Mouse (Mus musculus): Measurements from ENCODE around the gene Cttnbp2. TPM values are rescaled to one million over a fixed set of nuclear protein-coding genes. Genes with fewer than 3 reads are reported as not detected.

Gene Cttnbp2
- polyA plus RNA-seq (2014; fragmentation: Nextera tagmentation; extraction: Ambion mirVana) = 62.2 and 75.4 TPM in 2 replicates

- peak within 1 kb of the TSS; percentile 58 for H3K4me2 ChIP-seq (ENCODE audit: low read depth, low read length)
- H3K36me3 ChIP-seq (ENCODE audit: control insufficient read depth, insufficient read depth, low read length) = no peaks in the 10 kb centered on the region
- H3K9me3 ChIP-seq (ENCODE audit: control insufficient read depth, low read length) = no peaks in the 10 kb centered on the region
- H3K4me3 ChIP-seq (ENCODE audit: low read depth, low read length) = peak within 1 kb of the TSS; percentile 82
- under 1% methylated on average over 66 of the region's 70 CpGs for WGBS
- H3K27ac ChIP-seq (ENCODE audit: low read depth, low read length) = peak within 1 kb of the TSS; percentile 83
- ATAC-seq (ENCODE audit: low read depth) = peak; percentile 97
- peak within 1 kb of the TSS; percentile 94 for H3K9ac ChIP-seq (replicated peaks; ENCODE audit: low read depth, low read length)
- H3K4me1 ChIP-seq (ENCODE audit: control insufficient read depth, insufficient read depth, low read length) = 0 out of 2 replicates have a peak, but pooled peaks cover 3% of the 10 kb centered on the region
- H3K27me3 ChIP-seq (ENCODE audit: control insufficient read depth, insufficient read depth, low read length) = no peaks in the 10 kb centered on the region
These were observed at the start of gene Cttnbp2 for GRCm38 (mm10) chr6:18514480-18515352. Gene Cttnbp2, minus strand, starts transcription at chr6:18514843.

- Histone ChIP-seq H3K4me3 (ENCODE audit: low read depth, low read length) (no peak overlapping the region), H3K27me3 (ENCODE audit: control insufficient read depth, insufficient read depth, low read length) (no peaks in the 10 kb centered on the region), H3K4me2 (ENCODE audit: low read depth, low read length) (no peak overlapping the region), H3K4me1 (ENCODE audit: control insufficient read depth, insufficient read depth, low read length) (no peaks in the 10 kb centered on the region), H3K9ac (replicated peaks; ENCODE audit: low read depth, low read length) (no peak overlapping the region), H3K27ac (ENCODE audit: low read depth, low read length) (no peak overlapping the region), H3K36me3 (ENCODE audit: control insufficient read depth, insufficient read depth, low read length) (no peaks in the 10 kb centered on the region), H3K9me3 (ENCODE audit: control insufficient read depth, low read length) (no peaks in the 10 kb centered on the region)
- ATAC-seq (ENCODE audit: low read depth) = no peak
- 91% methylated on average over 1 of the region's 1 CpGs for WGBS
These were observed 44.4 kb upstream of the Cttnbp2 start for GRCm38 (mm10) chr6:18559019-18559418.

DNA sequence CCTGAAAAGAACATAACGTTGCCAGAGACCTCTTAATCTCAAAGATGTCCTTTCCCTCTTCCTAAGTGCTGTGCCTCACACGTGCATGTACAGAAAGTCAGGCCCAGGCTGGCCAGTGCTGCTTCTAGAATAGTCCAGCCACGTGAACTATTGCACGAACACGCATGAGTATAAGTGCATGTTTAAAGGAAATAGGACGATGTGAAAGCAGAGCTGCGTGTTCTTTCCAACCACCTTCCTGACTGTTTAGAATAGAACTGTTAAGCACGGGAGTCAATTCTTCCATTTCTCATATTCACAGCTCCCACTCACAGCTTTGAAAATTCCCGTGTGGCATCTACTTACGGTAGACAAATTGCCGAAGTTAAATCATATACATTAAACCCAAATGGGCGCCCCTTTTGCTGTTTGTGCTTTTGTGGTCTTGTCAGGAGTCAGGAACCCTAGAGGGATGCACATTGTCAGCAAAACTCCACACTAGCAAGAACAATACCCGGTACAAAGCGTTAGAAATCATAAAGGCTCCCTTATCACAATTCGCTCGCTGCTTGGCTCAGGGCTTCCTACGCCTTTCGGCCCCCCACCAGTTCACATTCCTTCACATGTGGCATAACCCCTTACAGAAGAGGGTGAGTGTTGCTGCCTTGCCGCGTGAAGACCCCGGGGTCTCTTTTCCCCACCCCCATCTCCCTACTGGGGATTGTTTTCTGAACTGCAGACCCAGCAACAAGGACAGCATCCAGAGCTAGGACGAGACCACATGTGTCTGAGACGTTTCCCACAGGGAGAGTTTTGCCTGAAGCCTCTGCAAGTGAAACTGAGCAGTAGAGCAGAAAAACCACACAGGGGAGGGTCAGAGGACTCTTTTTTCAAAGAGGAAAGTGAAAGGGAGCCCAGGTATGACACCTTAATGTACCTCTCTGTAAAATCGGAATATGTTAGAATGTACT is 33.1 kb upstream of the Cttnbp2 start:
- no peak overlapping the region for H3K27ac ChIP-seq (ENCODE audit: low read depth, low read length)

DNA sequence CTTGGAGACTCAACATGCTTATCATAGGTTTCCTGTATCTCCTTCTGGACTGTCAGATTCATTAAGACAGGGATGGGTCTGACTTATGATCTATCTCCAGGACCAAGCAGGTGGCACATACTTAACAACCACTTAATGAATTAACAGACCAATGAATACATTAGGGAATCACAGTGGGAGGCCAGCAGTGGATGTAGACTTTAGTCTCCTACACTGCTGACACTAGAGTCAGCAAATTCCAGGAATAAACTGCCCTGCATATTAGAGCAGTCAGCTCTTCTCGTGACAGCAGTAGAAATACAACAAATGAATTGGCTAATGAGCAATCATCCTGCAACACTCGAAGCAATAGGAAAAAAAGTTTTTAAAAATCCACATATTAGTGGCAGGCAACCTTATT is 29.2 kb upstream of the Cttnbp2 start:
- Histone ChIP-seq H3K27ac (ENCODE audit: low read depth, low read length) (no peak overlapping the region), H3K4me3 (ENCODE audit: low read depth, low read length) (no peak overlapping the region), H3K9me3 (ENCODE audit: control insufficient read depth, low read length) (no peaks in the 10 kb centered on the region), H3K27me3 (ENCODE audit: control insufficient read depth, insufficient read depth, low read length) (no peaks in the 10 kb centered on the region), H3K9ac (replicated peaks; ENCODE audit: low read depth, low read length) (no peak overlapping the region), H3K36me3 (ENCODE audit: control insufficient read depth, insufficient read depth, low read length) (no peaks in the 10 kb centered on the region), H3K4me2 (ENCODE audit: low read depth, low read length) (no peak overlapping the region), H3K4me1 (ENCODE audit: control insufficient read depth, insufficient read depth, low read length) (0 out of 2 replicates have a peak, but pooled peaks cover 3% of the 10 kb centered on the region)
- 58% methylated on average over 2 of the region's 2 CpGs for WGBS
- no peak for ATAC-seq (ENCODE audit: low read depth)

More for the DNA sequence above, 33.1 kb upstream of the Cttnbp2 start:
- H3K36me3 ChIP-seq (ENCODE audit: control insufficient read depth, insufficient read depth, low read length) = no peaks in the 10 kb centered on the region
- H3K4me1 ChIP-seq (ENCODE audit: control insufficient read depth, insufficient read depth, low read length) = 0 out of 2 replicates have a peak, but pooled peaks cover 3% of the 10 kb centered on the region
- 49% methylated on average over 24 of the region's 24 CpGs for whole genome bisulfite sequencing
- no peaks in the 10 kb centered on the region for H3K9me3 ChIP-seq (ENCODE audit: control insufficient read depth, low read length)
- H3K9ac ChIP-seq (replicated peaks; ENCODE audit: low read depth, low read length) = no peak overlapping the region
- ATAC-seq (ENCODE audit: low read depth) = peak; percentile 38; the same call in 1 of the 2 replicates
- peak overlapping the region; percentile 30 for H3K4me2 ChIP-seq (ENCODE audit: low read depth, low read length)
- no peak overlapping the region for H3K4me3 ChIP-seq (ENCODE audit: low read depth, low read length)
- no peaks in the 10 kb centered on the region for H3K27me3 ChIP-seq (ENCODE audit: control insufficient read depth, insufficient read depth, low read length)

DNA sequence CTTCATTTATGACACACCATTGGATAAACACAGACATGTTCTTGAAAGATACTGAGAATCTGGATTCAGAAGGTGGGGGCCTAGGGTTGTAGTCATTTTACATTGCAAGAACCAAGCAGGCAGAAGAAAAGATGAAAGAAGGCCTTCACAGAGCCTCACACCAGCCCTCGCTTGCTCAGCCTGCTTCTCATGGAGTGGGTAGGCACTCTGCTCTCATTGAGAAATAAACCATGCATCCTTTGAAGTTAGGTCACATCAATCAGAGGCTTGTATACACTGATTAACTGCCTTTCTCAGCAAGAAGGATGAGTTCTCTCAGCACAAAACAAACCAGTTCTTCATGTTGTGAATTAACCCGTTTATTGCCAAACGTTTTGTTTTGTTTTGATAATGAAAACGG is 25.8 kb upstream of the Cttnbp2 start:
- H3K4me2 ChIP-seq (ENCODE audit: low read depth, low read length) = no peak overlapping the region
- H3K9ac ChIP-seq (replicated peaks; ENCODE audit: low read depth, low read length) = no peak overlapping the region
- H3K36me3 ChIP-seq (ENCODE audit: control insufficient read depth, insufficient read depth, low read length) = no peaks in the 10 kb centered on the region
- H3K9me3 ChIP-seq (ENCODE audit: control insufficient read depth, low read length) = no peaks in the 10 kb centered on the region
- no peak overlapping the region for H3K27ac ChIP-seq (ENCODE audit: low read depth, low read length)
- H3K27me3 ChIP-seq (ENCODE audit: control insufficient read depth, insufficient read depth, low read length) = no peaks in the 10 kb centered on the region
- no peak overlapping the region for H3K4me3 ChIP-seq (ENCODE audit: low read depth, low read length)
- WGBS = 14% methylated on average over 4 of the region's 4 CpGs
- H3K4me1 ChIP-seq (ENCODE audit: control insufficient read depth, insufficient read depth, low read length) = no peaks in the 10 kb centered on the region
- no peak for ATAC-seq (ENCODE audit: low read depth)

DNA sequence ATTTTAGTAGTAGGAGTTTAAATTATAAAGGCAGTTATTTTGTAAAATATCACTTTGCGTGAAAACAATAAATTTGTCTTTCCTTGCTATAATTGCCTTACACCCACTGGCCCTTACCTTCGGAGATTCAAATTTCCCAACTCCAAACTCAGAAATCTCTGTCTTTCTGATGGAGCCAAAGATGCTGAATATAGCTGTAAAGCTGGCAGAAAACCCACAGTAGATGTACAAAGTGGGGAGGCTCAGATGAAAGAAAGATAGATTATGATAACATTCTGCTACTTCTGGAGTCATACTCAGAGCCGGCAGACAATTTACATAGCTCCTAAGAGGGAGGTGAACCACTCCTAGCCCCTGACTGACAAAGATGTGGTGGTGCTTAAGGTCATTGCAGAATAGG is 15.8 kb upstream of the Cttnbp2 start:
- no peak for ATAC-seq (ENCODE audit: low read depth)
- no peaks in the 10 kb centered on the region for H3K27me3 ChIP-seq (ENCODE audit: control insufficient read depth, insufficient read depth, low read length)
- 94% methylated on average over 3 of the region's 3 CpGs for WGBS

DNA sequence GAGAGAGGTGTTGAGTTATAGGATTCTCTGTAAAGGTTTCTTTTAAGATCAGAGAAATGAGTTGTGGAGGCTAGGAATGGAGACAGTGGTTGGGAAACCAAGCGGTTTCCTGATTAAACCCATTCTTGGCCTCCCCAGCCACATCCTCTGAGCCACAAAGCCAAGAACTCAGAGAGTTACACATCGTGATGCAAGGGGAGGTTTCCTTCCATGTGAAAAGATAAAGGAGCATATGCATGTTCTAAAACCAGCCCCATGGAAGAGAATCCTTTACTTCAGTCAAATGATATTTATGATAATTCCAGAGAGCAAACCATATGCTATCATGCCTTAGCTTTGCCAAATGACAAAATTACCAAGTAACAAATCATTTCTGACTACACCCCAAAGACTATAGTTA is 3.0 kb upstream of the Cttnbp2 start:
- 87% methylated on average over 2 of the region's 2 CpGs for WGBS
- Histone ChIP-seq H3K36me3 (ENCODE audit: control insufficient read depth, insufficient read depth, low read length) (no peaks in the 10 kb centered on the region), H3K9me3 (ENCODE audit: control insufficient read depth, low read length) (no peaks in the 10 kb centered on the region), H3K4me1 (ENCODE audit: control insufficient read depth, insufficient read depth, low read length) (no peaks in the 10 kb centered on the region), H3K27ac (ENCODE audit: low read depth, low read length) (no peak overlapping the region), H3K4me3 (ENCODE audit: low read depth, low read length) (no peak overlapping the region), H3K4me2 (ENCODE audit: low read depth, low read length) (no peak overlapping the region), H3K9ac (replicated peaks; ENCODE audit: low read depth, low read length) (no peak overlapping the region), H3K27me3 (ENCODE audit: control insufficient read depth, insufficient read depth, low read length) (no peaks in the 10 kb centered on the region)
- no peak for ATAC-seq (ENCODE audit: low read depth)

More for the DNA sequence above, 15.8 kb upstream of the Cttnbp2 start:
- Histone ChIP-seq H3K36me3 (ENCODE audit: control insufficient read depth, insufficient read depth, low read length) (no peaks in the 10 kb centered on the region), H3K9me3 (ENCODE audit: control insufficient read depth, low read length) (no peaks in the 10 kb centered on the region), H3K4me2 (ENCODE audit: low read depth, low read length) (no peak overlapping the region), H3K4me1 (ENCODE audit: control insufficient read depth, insufficient read depth, low read length) (no peaks in the 10 kb centered on the region), H3K27ac (ENCODE audit: low read depth, low read length) (no peak overlapping the region), H3K4me3 (ENCODE audit: low read depth, low read length) (no peak overlapping the region), H3K9ac (replicated peaks; ENCODE audit: low read depth, low read length) (no peak overlapping the region)

- peak overlapping the region; percentile 82 for H3K4me3 ChIP-seq (ENCODE audit: low read depth, low read length)
- H3K9ac ChIP-seq (replicated peaks; ENCODE audit: low read depth, low read length) = peak overlapping the region; percentile 94
- no peaks in the 10 kb centered on the region for H3K36me3 ChIP-seq (ENCODE audit: control insufficient read depth, insufficient read depth, low read length)
- peak; percentile 59 for ATAC-seq (ENCODE audit: low read depth)
- under 1% methylated on average over 28 of the region's 28 CpGs for WGBS
- no peaks in the 10 kb centered on the region for H3K9me3 ChIP-seq (ENCODE audit: control insufficient read depth, low read length)
- H3K27me3 ChIP-seq (ENCODE audit: control insufficient read depth, insufficient read depth, low read length) = no peaks in the 10 kb centered on the region
- H3K4me2 ChIP-seq (ENCODE audit: low read depth, low read length) = peak overlapping the region; percentile 58
- 0 out of 2 replicates have a peak, but pooled peaks cover 3% of the 10 kb centered on the region for H3K4me1 ChIP-seq (ENCODE audit: control insufficient read depth, insufficient read depth, low read length)
- peak overlapping the region; percentile 83 for H3K27ac ChIP-seq (ENCODE audit: low read depth, low read length)
These were observed 801 bp downstream of the Cttnbp2 start for GRCm38 (mm10) chr6:18513611-18514473.

Data from neural tube, embryonic 14.5 days (tissue).